Mouse (Mus musculus) midbrain, postnatal 0 days (tissue): ENCODE results near the gene Fam131b. TPM values are rescaled to one million over a fixed set of nuclear protein-coding genes. Genes with fewer than 3 reads are reported as not detected.

Experiments used
- ATAC-seq: fragments of 200-750 bp; cut with Nextera tagmentation; 2 replicates; pipeline ENCODE4 v1.8.0; 2017; ENCODE audit warnings: moderate number of reproducible peaks, mild to moderate bottlenecking, moderate TSS enrichment, moderate library complexity; ENCODE audit not compliant: low FRiP score
- DNase-seq: peaks from one replicate; pipeline ENCODE4 v3.0.0-alpha.2; 2015; ENCODE audit warnings: low spot score
- H3K27ac ChIP-seq: fragments of 300-500 bp; sonication (generic); 2 replicates; pipeline ENCODE4 v1.5.1; 2014; ENCODE audit warnings: low read depth, mild to moderate bottlenecking, low read length, mixed read lengths
- H3K27me3 ChIP-seq: fragments of 300-500 bp; sonication (generic); 2 replicates; pipeline ENCODE4 v1.6.1; 2014; ENCODE audit warnings: low read length, control low read depth, mixed read lengths; ENCODE audit not compliant: insufficient read depth
- H3K36me3 ChIP-seq: fragments of 300-500 bp; sonication (generic); 2 replicates; pipeline ENCODE4 v1.6.1; 2014; ENCODE audit warnings: low read length, control low read depth, mixed read lengths; ENCODE audit not compliant: insufficient read depth
- H3K4me1 ChIP-seq: fragments of 300-500 bp; sonication (generic); 2 replicates; pipeline ENCODE4 v1.6.1; 2014; ENCODE audit warnings: mild to moderate bottlenecking, control low read depth, antibody characterized with exemption, low read length, mixed read lengths; ENCODE audit not compliant: insufficient read depth
- H3K4me2 ChIP-seq: fragments of 300-500 bp; sonication (generic); 2 replicates; pipeline ENCODE4 v1.6.1; 2014; ENCODE audit warnings: low read depth, mild to moderate bottlenecking, low read length, mixed read lengths; ENCODE audit not compliant: poor library complexity, severe bottlenecking
- H3K4me3 ChIP-seq: fragments of 300-500 bp; sonication (generic); 2 replicates; pipeline ENCODE4 v1.5.1; 2014; ENCODE audit warnings: low read depth, mild to moderate bottlenecking, low read length, moderate library complexity
- H3K9ac ChIP-seq: fragments of 300-500 bp; sonication (generic); replicated peaks from 2 replicates; pipeline ENCODE4 v1.6.1; 2014; ENCODE audit warnings: mild to moderate bottlenecking, low read length, moderate library complexity, mixed read lengths; ENCODE audit not compliant: poor library complexity, severe bottlenecking
- H3K9me3 ChIP-seq: fragments of 300-500 bp; sonication (generic); 2 replicates; pipeline ENCODE4 v1.6.1; 2016; ENCODE audit warnings: low read length, control low read depth
- CTCF ChIP-seq: IDR thresholded peaks from 2 replicates; pipeline ENCODE4 v1.5.1; 2016; ENCODE audit warnings: antibody characterized with exemption, mild to moderate bottlenecking
- WGBS: fragments of 180-500 bp; shearing (Covaris S2); extraction: QIAGEN DNeasy Blood & Tissue Kit; methylation state at CpG from one replicate; pipeline ENCODE4 v1.1.7; 2014; 5-methylcytosine and 5-hydroxymethylcytosine counted together
- polyA plus RNA-seq: library from polyadenylated mRNA; unstranded; fragments of >200 nt; fragmentation: Nextera tagmentation; extraction: Ambion mirVana; gene quantifications from 2 replicates; pipeline ENCODE4 v1.2.1, GENCODE M21; 2015
- total RNA-seq: library from RNA; depleted of rRNA; stranded (reverse); fragments of >200 nt; gene quantifications from 2 replicates; pipeline ENCODE4 v1.2.3, GENCODE M21; 2014

Fam131b gene
- total and polyA plus RNA-seq, 2 experiments from 2014 or later = 5.6 to 59.6 TPM

DNA sequence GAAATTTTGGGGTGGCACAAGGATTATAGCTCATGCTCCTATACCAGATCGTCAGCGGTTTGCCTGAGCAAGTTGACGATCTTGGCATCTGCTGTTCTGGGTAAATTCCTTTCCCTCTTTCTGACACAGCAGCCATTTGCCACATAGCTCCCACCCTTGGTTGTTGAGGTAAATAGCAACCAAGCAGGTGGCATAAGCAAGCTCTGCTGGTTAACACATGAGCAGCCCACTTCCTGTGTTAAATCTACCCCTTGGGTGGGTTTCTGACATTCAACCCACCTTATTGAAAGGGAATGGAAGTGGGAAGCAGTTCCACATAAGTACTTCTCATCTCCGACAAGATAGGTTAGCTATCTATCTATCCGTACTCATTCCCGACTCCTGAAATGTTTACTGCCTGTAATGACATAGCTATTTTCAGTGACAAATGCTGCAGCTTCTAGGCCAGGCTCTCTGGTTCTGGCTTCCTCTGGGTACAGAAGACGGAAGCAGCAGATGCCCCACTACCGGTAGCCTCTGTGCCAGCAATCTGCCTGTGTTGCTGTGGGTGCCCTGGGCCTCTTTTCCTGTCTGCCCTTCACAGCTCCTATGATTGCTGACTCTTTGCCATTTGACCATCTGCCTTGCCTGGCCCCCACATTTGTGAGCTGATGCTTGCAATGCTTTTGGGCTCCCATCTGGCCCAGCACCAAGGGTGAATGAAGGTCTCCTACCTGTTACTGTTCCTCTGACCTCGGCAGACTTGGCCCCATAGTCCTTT lies 19.1 kb upstream of the Fam131b start:
- TF ChIP-seq CTCF = no peak
- Histone ChIP-seq H3K4me3 (no peak overlapping the region), H3K4me2 (no peak overlapping the region), H3K36me3 (no peaks in the 10 kb centered on the region), H3K9me3 (no peaks in the 10 kb centered on the region), H3K27ac (no peak overlapping the region), H3K4me1 (peaks cover 2% of the 10 kb centered on the region; the same call in 1 of the 2 replicates), H3K27me3 (no peaks in the 10 kb centered on the region), H3K9ac (no peak overlapping the region)
- WGBS = 90% methylated on average over 9 of the region's 9 CpGs
- no peak; the same call in 1 of the 2 replicates for ATAC-seq
- DNase-seq = no peak

- Histone ChIP-seq H3K36me3 (no peaks in the 10 kb centered on the region), H3K9ac (no peak overlapping the region), H3K27ac (no peak overlapping the region), H3K27me3 (no peaks in the 10 kb centered on the region), H3K4me1 (no peaks in the 10 kb centered on the region), H3K4me2 (no peak overlapping the region), H3K4me3 (no peak overlapping the region), H3K9me3 (no peaks in the 10 kb centered on the region)
- TF ChIP-seq CTCF = no peak
- ATAC-seq = no peak
- no peak for DNase-seq
- 76% methylated on average over 1 of the region's 1 CpGs for WGBS
These were observed 17.7 kb upstream of the Fam131b start for GRCm38 (mm10) chr6:42342171-42342570.

- Histone ChIP-seq H3K9me3 (no peaks in the 10 kb centered on the region), H3K4me3 (no peak overlapping the region), H3K27ac (no peak overlapping the region), H3K9ac (no peak overlapping the region), H3K27me3 (no peaks in the 10 kb centered on the region), H3K36me3 (no peaks in the 10 kb centered on the region), H3K4me1 (no peaks in the 10 kb centered on the region), H3K4me2 (no peak overlapping the region)
- no peak for TF ChIP-seq CTCF
- ATAC-seq = no peak
- 74% methylated on average over 5 of the region's 5 CpGs for WGBS
- DNase-seq = no peak
These were observed 15.5 kb upstream of the Fam131b start for GRCm38 (mm10) chr6:42339981-42340380.

GRCm38 (mm10) chr6:42339189-42339588 lies 14.7 kb upstream of the Fam131b start:
- ATAC-seq = no peak
- Histone ChIP-seq H3K27ac (no peak overlapping the region), H3K27me3 (no peaks in the 10 kb centered on the region), H3K9me3 (no peaks in the 10 kb centered on the region), H3K36me3 (no peaks in the 10 kb centered on the region), H3K9ac (no peak overlapping the region), H3K4me3 (no peak overlapping the region), H3K4me2 (no peak overlapping the region), H3K4me1 (no peaks in the 10 kb centered on the region)
- WGBS = 86% methylated on average over 2 of the region's 2 CpGs
- DNase-seq = no peak
- no peak for TF ChIP-seq CTCF

DNA sequence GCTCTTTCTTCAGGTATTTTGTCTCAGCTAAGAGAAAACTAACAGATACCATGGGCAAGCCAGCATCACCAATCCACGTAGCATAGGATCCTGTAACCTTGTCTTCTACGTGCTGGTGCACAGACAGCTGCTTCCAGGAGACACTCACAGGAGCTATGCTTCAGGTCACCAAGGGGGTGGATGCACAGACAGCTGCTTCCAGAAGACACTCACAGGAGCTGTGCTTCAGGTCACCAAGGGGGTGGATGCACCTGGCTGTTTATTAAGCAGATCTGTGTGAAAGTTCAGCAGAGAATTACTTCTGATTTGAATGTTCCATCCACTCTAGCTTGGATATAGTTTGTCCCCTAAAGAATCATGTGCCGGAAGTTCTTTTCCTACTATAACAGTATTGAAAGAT lies 6.5 kb upstream of the Fam131b start:
- Histone ChIP-seq H3K27ac (no peak overlapping the region), H3K4me2 (no peak overlapping the region), H3K4me3 (no peak overlapping the region), H3K36me3 (no peaks in the 10 kb centered on the region), H3K27me3 (no peaks in the 10 kb centered on the region), H3K4me1 (no peaks in the 10 kb centered on the region), H3K9ac (no peak overlapping the region), H3K9me3 (no peaks in the 10 kb centered on the region)
- no peak for TF ChIP-seq CTCF
- no peak for ATAC-seq
- DNase-seq = no peak
- 90% methylated on average over 3 of the region's 3 CpGs for WGBS

DNA sequence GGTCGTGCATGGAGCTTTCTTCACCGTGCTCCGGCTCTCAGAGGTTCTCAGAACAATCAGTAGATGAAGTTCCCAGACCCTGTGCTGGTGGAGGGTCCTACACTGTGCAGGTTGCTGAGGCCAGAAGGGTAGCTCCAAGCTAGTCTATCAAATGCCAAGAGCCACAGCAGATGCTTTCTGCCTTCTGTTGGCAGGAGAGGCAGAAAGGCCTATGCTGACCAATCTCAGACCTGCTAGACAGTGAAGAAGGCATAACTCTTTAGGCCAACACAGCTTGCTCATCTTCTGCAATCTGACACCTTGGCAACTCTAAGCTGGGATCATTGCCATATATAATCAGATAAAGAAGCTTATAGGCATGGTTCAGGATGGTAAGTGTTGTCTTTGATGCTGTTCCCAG lies 5.8 kb upstream of the Fam131b start:
- no peaks in the 10 kb centered on the region for H3K36me3 ChIP-seq
- no peak overlapping the region for H3K9ac ChIP-seq
- 79% methylated on average over 3 of the region's 3 CpGs for WGBS
- no peaks in the 10 kb centered on the region for H3K27me3 ChIP-seq
- H3K4me1 ChIP-seq = no peaks in the 10 kb centered on the region
- H3K27ac ChIP-seq = no peak overlapping the region
- no peak overlapping the region for H3K4me2 ChIP-seq
- H3K4me3 ChIP-seq = no peak overlapping the region
- ATAC-seq = no peak
- no peak for DNase-seq
- no peak for TF ChIP-seq CTCF
- no peaks in the 10 kb centered on the region for H3K9me3 ChIP-seq
